Mouse (Mus musculus): ENCODE results near the gene 2210011C24Rik. TPM values are rescaled to one million over a fixed set of nuclear protein-coding genes. Genes with fewer than 3 reads are reported as not detected.

2210011C24Rik gene
- polyA plus RNA-seq, 1 experiment from 2014 or later: not detected

DNA sequence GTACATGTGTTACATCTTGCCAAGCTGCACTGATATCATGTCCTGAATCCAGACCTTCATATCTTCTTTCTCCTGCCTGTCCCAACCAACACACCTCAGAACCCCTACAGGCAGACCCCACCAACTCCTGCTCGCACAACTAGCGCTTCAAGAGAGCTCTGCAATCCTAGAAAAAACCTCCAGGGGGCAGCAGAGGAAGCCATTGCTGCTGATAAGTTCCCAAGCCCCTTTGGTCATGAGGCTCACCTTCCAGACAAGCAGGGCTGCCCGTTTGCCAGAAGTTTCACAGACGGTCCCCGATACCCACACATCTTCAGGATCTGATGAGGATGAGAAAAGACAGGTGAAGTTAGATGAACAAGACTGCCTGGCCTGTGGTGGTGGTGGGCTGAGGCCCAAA is 27.1 kb upstream of the 2210011C24Rik start:
- Histone ChIP-seq H3K4me3 (no peak overlapping the region), H3K9me3 (no peaks in the 10 kb centered on the region), H3K4me1 (peaks cover 15% of the 10 kb centered on the region), H3K27ac (no peak overlapping the region), H3K4me2 (replicated peaks) (no peak overlapping the region), H3K9ac (no peak overlapping the region), H3K27me3 (replicated peaks) (peaks cover 47% of the 10 kb centered on the region), H3K36me3 (no peaks in the 10 kb centered on the region)
- 10% methylated on average over 5 of the region's 5 CpGs for WGBS
- ATAC-seq (ENCODE audit: low FRiP score, low read depth): peak; percentile 35

DNA sequence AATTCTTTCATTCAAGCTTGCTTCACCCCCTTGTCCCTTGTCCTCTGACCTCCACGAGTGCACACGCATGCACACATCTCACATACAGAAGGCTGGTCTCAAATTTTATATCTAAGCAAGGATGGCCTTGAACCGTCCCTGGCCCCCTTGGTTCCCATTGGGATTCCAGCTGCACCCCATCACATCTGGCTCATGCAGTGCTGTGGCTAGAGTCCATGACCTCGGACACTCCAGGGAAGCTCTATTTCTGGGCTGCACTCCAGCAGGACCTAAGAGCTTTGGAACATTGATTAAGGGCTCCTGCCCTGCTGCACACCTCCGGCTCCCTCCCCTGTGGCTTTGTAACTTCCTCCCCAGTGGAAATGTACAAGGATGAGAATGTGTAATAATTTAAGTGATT is 26.0 kb upstream of the 2210011C24Rik start:
- H3K9ac ChIP-seq: no peak overlapping the region
- H3K9me3 ChIP-seq: no peaks in the 10 kb centered on the region
- no peaks in the 10 kb centered on the region for H3K36me3 ChIP-seq
- WGBS: 85% methylated on average over 5 of the region's 5 CpGs
- peaks cover 36% of the 10 kb centered on the region for H3K27me3 ChIP-seq (replicated peaks)
- no peak overlapping the region for H3K4me2 ChIP-seq (replicated peaks)
- peaks cover 12% of the 10 kb centered on the region for H3K4me1 ChIP-seq
- H3K27ac ChIP-seq: no peak overlapping the region
- no peak for ATAC-seq (ENCODE audit: low FRiP score, low read depth)
- no peak overlapping the region for H3K4me3 ChIP-seq

DNA sequence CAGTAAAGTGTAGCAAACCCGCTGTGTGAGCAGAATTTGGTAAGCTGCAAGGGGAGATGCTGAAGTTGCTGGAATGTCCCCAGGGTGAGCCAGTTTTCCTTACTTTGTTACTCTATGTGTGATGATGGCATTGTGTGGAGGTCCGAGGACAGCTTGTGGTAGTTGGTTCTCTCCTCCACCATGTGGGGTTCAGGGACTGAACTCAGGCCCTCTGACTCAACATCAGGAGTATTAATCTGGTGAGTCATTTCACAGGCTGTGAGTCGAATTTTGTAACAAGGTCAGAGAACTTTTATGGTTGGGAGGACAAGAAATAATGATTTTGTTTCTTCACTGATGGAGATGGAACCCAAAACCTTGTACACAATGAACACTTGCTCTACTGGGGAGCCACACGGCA is 20.8 kb upstream of the 2210011C24Rik start:
- Histone ChIP-seq H3K27ac (no peak overlapping the region), H3K4me3 (no peak overlapping the region), H3K27me3 (replicated peaks) (peaks cover 17% of the 10 kb centered on the region; the same call in 1 of the 2 replicates), H3K9me3 (no peaks in the 10 kb centered on the region), H3K9ac (no peak overlapping the region), H3K4me1 (0 out of 2 replicates have a peak, but pooled peaks cover 2% of the 10 kb centered on the region), H3K36me3 (no peaks in the 10 kb centered on the region), H3K4me2 (replicated peaks) (no peak overlapping the region)
- 78% methylated on average over 4 of the region's 4 CpGs for WGBS
- no peak for ATAC-seq (ENCODE audit: low FRiP score, low read depth)

DNA sequence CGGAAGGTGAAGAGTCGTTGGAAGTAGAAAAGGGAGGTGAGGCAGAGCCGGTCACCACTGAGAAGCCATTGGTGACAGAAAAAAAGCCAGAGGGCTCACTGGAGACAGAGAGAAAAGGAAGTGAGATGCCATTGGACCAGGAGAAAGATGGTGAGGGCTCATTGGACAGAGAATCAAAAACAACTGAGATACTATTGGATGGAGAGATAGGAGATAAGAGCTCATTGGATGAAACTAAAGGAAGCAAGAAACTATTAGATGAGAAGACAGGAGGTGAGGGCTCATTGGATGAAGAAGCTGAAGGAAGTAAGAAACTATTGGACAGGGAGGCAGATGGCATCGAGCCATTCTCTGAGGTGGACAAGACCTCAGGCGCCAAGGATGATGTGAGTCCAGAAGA is 17.3 kb upstream of the 2210011C24Rik start:
- no peak overlapping the region for H3K9ac ChIP-seq
- no peak overlapping the region for H3K4me3 ChIP-seq
- H3K36me3 ChIP-seq: no peaks in the 10 kb centered on the region
- 91% methylated on average over 5 of the region's 5 CpGs for WGBS
- ATAC-seq (ENCODE audit: low FRiP score, low read depth): no peak
- no peaks in the 10 kb centered on the region for H3K9me3 ChIP-seq
- H3K27me3 ChIP-seq (replicated peaks): peaks cover 29% of the 10 kb centered on the region
- H3K4me1 ChIP-seq: peaks cover 12% of the 10 kb centered on the region; the same call in 1 of the 2 replicates
- H3K4me2 ChIP-seq (replicated peaks): no peak overlapping the region
- H3K27ac ChIP-seq: no peak overlapping the region

DNA sequence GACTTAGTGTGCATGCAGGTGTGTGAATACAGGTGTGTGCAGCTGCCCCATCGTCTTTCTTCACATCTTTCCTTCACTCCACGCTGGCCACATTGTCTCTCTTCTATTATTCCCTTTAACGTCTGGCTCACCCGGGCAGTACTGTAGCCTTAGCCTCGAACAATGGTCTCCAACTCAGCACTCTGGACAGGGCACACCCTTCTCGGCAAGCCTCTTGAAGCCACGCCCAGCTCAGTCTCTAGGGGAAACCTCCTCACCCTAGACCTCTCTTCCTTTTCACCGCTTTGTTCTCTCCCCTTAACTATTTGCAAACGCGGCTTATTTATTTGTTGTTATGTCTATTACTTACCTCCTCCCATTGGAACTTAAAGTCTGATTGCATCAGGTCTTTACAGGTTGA is 15.5 kb upstream of the 2210011C24Rik start:
- Histone ChIP-seq H3K4me1 (peaks cover 10% of the 10 kb centered on the region; the same call in 1 of the 2 replicates), H3K9ac (no peak overlapping the region), H3K4me3 (no peak overlapping the region), H3K4me2 (replicated peaks) (no peak overlapping the region), H3K27me3 (replicated peaks) (peaks cover 31% of the 10 kb centered on the region), H3K9me3 (no peaks in the 10 kb centered on the region), H3K27ac (no peak overlapping the region), H3K36me3 (no peaks in the 10 kb centered on the region)
- no peak for ATAC-seq (ENCODE audit: low FRiP score, low read depth)
- 13% methylated on average over 10 of the region's 10 CpGs for WGBS

DNA sequence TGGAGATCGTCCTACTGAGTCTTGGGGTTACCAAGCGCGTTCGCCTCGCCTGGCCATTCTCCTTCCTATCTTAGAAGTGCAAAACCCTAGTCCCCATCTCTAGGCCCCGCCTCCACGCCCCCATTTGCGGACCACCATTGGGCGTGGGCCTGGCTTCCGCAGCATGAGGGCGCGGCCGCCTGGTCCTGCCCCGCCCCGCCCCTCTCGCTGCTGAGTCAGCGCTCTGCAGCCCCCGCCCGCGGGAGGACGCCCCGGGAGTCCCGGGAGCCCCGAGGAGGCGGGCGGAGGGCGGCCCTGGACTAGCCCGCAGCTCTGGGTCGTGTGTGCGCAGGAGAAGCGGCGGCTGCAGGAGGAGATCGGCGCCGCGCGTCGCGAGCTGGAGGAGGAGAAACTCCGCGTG is 13.9 kb upstream of the 2210011C24Rik start:
- Histone ChIP-seq H3K4me1 (peaks cover 15% of the 10 kb centered on the region; the same call in 1 of the 2 replicates), H3K9me3 (no peaks in the 10 kb centered on the region), H3K4me3 (peak overlapping the region; percentile 49), H3K27me3 (replicated peaks) (peaks cover 38% of the 10 kb centered on the region), H3K27ac (no peak overlapping the region), H3K4me2 (replicated peaks) (peak overlapping the region; percentile 88), H3K9ac (peak overlapping the region; percentile 57), H3K36me3 (no peaks in the 10 kb centered on the region)
- 1% methylated on average over 41 of the region's 41 CpGs for WGBS
- ATAC-seq (ENCODE audit: low FRiP score, low read depth): peak; percentile 60

DNA sequence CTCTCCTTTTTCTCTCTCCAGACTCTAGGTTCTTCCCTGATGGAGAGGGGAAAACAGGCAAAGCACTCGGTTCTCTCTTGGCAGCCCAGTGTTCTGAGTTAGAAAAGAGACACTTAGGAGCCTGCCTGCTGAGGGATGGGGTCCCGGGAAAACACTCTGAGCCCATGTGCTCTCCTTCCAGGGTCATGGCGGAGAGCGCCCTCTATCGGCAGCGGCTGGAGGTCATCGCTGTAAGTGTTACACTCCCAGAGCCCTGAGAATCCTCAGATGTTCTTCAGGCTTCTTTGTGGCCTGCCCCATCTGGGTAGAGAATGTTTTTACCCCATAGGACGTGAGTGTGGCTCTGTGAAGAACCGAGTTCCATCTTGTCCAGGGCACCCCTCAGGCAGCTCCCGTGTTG is 12.2 kb upstream of the 2210011C24Rik start:
- no peak overlapping the region for H3K4me2 ChIP-seq (replicated peaks)
- H3K4me1 ChIP-seq: peaks cover 15% of the 10 kb centered on the region; the same call in 1 of the 2 replicates
- H3K27me3 ChIP-seq (replicated peaks): peaks cover 45% of the 10 kb centered on the region
- WGBS: 10% methylated on average over 10 of the region's 10 CpGs
- no peaks in the 10 kb centered on the region for H3K9me3 ChIP-seq
- H3K9ac ChIP-seq: no peak overlapping the region
- no peak overlapping the region for H3K4me3 ChIP-seq
- no peak overlapping the region for H3K27ac ChIP-seq
- no peaks in the 10 kb centered on the region for H3K36me3 ChIP-seq
- no peak for ATAC-seq (ENCODE audit: low FRiP score, low read depth)

DNA sequence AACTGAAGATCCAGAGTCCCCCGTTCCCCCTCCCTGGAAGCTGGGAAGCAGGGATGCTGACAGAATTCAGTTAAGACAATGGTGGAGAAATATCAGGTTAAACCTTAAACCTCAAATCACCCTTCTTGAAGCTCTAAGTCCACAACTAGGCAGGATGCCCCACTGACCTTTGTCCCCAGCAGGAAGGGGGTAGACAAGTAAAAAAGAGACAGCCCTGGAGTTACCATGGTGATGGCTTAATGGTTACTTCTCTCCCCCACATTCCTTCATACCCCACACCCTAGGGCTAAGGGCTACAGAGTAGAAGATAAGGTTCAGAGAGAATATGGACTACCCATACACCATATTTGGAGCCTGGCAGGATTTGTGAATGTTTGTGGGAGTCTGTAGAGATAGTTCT is 11.7 kb upstream of the 2210011C24Rik start:
- Histone ChIP-seq H3K4me2 (replicated peaks) (no peak overlapping the region), H3K9ac (no peak overlapping the region), H3K4me3 (no peak overlapping the region), H3K27ac (no peak overlapping the region), H3K27me3 (replicated peaks) (peaks cover 45% of the 10 kb centered on the region), H3K36me3 (no peaks in the 10 kb centered on the region), H3K4me1 (peaks cover 15% of the 10 kb centered on the region; the same call in 1 of the 2 replicates), H3K9me3 (no peaks in the 10 kb centered on the region)
- 63% methylated on average over 1 of the region's 1 CpGs for WGBS
- ATAC-seq (ENCODE audit: low FRiP score, low read depth): no peak

DNA sequence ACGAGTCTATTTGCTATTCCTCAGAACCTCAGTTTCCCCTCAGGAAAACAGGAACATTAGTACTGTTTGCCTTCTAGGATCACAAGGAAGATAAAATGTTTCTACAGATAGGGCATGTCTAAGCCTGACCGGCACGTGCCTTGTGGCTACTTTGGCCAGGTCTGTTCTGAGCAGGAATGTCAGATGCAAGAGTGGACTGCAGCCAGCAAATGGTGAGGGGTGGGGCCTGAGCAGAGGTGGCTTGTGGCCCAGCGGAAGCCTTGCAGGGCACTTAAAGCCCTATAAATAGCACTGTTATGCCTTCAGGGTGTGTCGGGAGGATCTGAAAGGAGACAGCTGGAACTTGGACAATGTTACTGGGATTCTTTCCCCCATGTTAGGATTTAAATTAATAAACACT is 11.1 kb upstream of the 2210011C24Rik start:
- Histone ChIP-seq H3K36me3 (no peaks in the 10 kb centered on the region), H3K4me3 (no peak overlapping the region), H3K9ac (no peak overlapping the region), H3K4me1 (peaks cover 15% of the 10 kb centered on the region; the same call in 1 of the 2 replicates), H3K4me2 (replicated peaks) (no peak overlapping the region), H3K27ac (no peak overlapping the region), H3K27me3 (replicated peaks) (peaks cover 41% of the 10 kb centered on the region), H3K9me3 (no peaks in the 10 kb centered on the region)
- 35% methylated on average over 5 of the region's 5 CpGs for WGBS
- ATAC-seq (ENCODE audit: low FRiP score, low read depth): no peak

DNA sequence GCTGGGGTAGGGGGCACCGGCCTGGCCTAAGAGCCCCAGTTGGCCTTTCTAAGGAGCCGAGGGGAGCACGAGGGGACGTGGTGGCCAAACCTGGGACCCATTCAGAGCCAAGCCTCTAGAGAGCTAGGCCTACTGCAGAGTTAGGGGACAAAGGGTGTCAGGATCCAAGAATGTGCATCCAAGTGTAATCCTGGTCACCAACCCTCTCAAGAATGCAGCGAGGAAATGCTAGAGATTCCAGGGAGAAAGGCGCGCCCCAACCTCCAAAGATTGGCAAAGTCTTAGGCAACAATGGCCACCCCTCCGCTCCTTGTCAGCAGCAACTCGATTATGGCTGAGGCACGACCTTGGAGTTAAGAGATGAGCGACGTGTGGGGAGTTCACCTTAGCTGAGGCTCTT is 9.6 kb upstream of the 2210011C24Rik start:
- ATAC-seq (ENCODE audit: low FRiP score, low read depth): no peak
- H3K27ac ChIP-seq: no peak overlapping the region
- H3K27me3 ChIP-seq (replicated peaks): peaks cover 27% of the 10 kb centered on the region
- no peaks in the 10 kb centered on the region for H3K9me3 ChIP-seq
- 0 out of 2 replicates have a peak overlapping the region, but pooled peaks have one; percentile 20 for H3K4me2 ChIP-seq (replicated peaks)
- H3K4me1 ChIP-seq: peaks cover 15% of the 10 kb centered on the region; the same call in 1 of the 2 replicates
- WGBS: 45% methylated on average over 12 of the region's 12 CpGs
- 0 out of 2 replicates have a peak overlapping the region, but pooled peaks have one; percentile 21 for H3K9ac ChIP-seq
- no peak overlapping the region for H3K4me3 ChIP-seq
- no peaks in the 10 kb centered on the region for H3K36me3 ChIP-seq

DNA sequence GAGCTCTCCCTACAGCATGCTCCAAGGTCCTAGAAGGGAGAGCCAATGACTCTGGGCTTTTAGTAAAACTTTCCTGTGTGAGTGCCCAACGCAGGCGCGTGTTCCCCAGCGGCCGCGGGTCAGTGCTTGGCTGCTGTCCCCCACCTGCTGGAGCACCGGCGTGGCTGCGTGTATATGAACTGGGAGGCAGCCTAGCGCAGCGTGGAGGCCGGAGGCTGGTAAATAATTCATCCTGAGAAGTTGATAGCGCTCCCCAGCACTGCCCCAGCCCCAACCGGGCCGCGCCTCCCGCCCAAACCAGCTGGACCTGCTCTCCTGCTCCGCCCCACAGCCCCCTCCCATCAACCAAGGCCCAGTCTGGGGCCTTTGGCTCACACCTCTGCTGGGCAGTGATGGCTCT is 9.1 kb upstream of the 2210011C24Rik start, which contains the start of gene Palm3:
Gene Palm3, plus strand, starts transcription at position 376 of the 400 bp plus-strand sequence.
- H3K4me2 ChIP-seq (replicated peaks): peak within 1 kb of the TSS; percentile 20; the same call in 1 of the 2 replicates
- H3K27me3 ChIP-seq (replicated peaks): peaks cover 24% of the 10 kb centered on the region
- 4% methylated on average over 18 of the region's 18 CpGs for WGBS
- H3K9ac ChIP-seq: 0 out of 2 replicates have a peak within 1 kb of the TSS, but pooled peaks have one; percentile 21
- no peak within 1 kb of the TSS for H3K27ac ChIP-seq
- no peak within 1 kb of the TSS for H3K4me3 ChIP-seq
- no peak for ATAC-seq (ENCODE audit: low FRiP score, low read depth)
- H3K4me1 ChIP-seq: peaks cover 11% of the 10 kb centered on the region; the same call in 1 of the 2 replicates
- no peaks in the 10 kb centered on the region for H3K36me3 ChIP-seq
- no peaks in the 10 kb centered on the region for H3K9me3 ChIP-seq

DNA sequence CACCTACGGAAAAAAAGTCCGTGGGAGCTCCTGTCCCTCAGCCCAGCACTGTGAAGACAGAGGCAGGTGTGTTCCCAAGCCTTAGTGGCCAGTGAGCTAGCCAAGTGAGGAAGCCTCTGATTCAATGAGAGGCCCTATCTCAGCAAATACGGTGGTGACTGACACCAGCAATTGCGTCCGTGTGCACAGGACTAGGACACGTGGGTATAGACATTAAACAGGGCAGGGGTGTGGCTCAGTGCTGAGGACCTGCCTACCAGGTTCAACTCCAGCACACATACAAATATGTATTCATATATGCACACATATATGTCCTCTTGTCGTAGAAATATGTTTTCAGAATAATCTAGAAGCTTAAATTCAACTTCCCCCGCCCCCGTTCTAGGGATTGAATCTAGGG is 7.8 kb upstream of the 2210011C24Rik start:
- no peaks in the 10 kb centered on the region for H3K9me3 ChIP-seq
- 82% methylated on average over 9 of the region's 9 CpGs for WGBS
- ATAC-seq (ENCODE audit: low FRiP score, low read depth): no peak
- H3K4me1 ChIP-seq: peaks cover 5% of the 10 kb centered on the region; the same call in 1 of the 2 replicates
- H3K4me3 ChIP-seq: no peak overlapping the region
- no peaks in the 10 kb centered on the region for H3K36me3 ChIP-seq
- peaks cover 17% of the 10 kb centered on the region for H3K27me3 ChIP-seq (replicated peaks)
- H3K9ac ChIP-seq: no peak overlapping the region
- H3K27ac ChIP-seq: no peak overlapping the region
- no peak overlapping the region for H3K4me2 ChIP-seq (replicated peaks)

DNA sequence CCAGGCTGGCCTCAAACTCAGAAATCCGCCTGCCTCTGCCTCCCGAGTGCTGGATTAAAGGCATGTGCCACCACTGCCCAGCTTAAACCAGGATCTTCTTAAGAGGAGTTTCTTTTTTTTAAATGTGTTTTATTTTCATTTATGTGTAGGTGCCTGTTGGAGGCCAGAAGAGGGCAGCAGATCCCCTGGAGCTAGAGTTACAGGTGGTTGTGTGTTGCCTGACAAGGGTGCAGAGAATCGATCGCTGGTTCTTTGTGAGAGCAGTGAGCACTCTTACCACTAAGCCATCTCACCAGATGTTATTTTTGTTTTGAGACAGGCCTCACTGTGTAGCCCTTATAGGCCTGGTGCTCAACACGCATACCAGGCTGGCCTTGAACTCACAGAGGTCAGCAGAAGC is 3.9 kb upstream of the 2210011C24Rik start:
- WGBS: 93% methylated on average over 5 of the region's 5 CpGs
- H3K4me2 ChIP-seq (replicated peaks): no peak overlapping the region
- no peak for ATAC-seq (ENCODE audit: low FRiP score, low read depth)
- no peak overlapping the region for H3K9ac ChIP-seq
- H3K27ac ChIP-seq: no peak overlapping the region
- no peaks in the 10 kb centered on the region for H3K9me3 ChIP-seq
- H3K36me3 ChIP-seq: no peaks in the 10 kb centered on the region
- peaks cover 20% of the 10 kb centered on the region for H3K4me1 ChIP-seq
- H3K4me3 ChIP-seq: no peak overlapping the region
- H3K27me3 ChIP-seq (replicated peaks): peaks cover 34% of the 10 kb centered on the region
